Mouse (Mus musculus) ES-Bruce4 (cell line): ENCODE results near the gene Depdc7.

ENCODE experiments used
- CTCF ChIP-seq: IDR thresholded peaks from one replicate; pipeline ENCODE4 v1.8.1; 2011; ENCODE audit warnings: low read depth, low read length
- EP300 ChIP-seq: IDR thresholded peaks from 2 replicates; pipeline ENCODE4 v1.6.1; 2011; ENCODE audit warnings: low read depth, low read length; ENCODE audit not compliant: insufficient read depth
- POLR2A ChIP-seq: IDR thresholded peaks from one replicate; pipeline ENCODE4 v1.8.1; 2011; ENCODE audit warnings: low read length; ENCODE audit not compliant: insufficient read depth

GRCm38 (mm10) chr2:104727369-104727768 is 15.3 kb downstream of the Depdc7 start:
- TF ChIP-seq EP300: no peak
- TF ChIP-seq POLR2A: no peak
- no peak for TF ChIP-seq CTCF
